Mouse (Mus musculus) forebrain, embryonic 15.5 days (tissue): ENCODE results near the gene Entpd7. TPM values are rescaled to one million over a fixed set of nuclear protein-coding genes. Genes with fewer than 3 reads are reported as not detected.

Experiments
- ATAC-seq: fragments of 200-750 bp; cut with Nextera tagmentation; replicated peaks from 2 replicates; pipeline ENCODE4 v1.8.0; 2017; ENCODE audit warnings: mild to moderate bottlenecking, moderate TSS enrichment, moderate library complexity
- H3K27ac ChIP-seq: fragments of 300-500 bp; sonication (generic); replicated peaks from 2 replicates; pipeline ENCODE4 v1.5.1; 2015; ENCODE audit warnings: mild to moderate bottlenecking, inconsistent platforms
- H3K27me3 ChIP-seq: fragments of 300-500 bp; sonication (generic); 2 replicates; pipeline ENCODE4 v1.6.1; 2015; ENCODE audit warnings: inconsistent platforms
- H3K36me3 ChIP-seq: fragments of 300-500 bp; sonication (generic); 2 replicates; pipeline ENCODE4 v1.6.1; 2015; ENCODE audit warnings: mild to moderate bottlenecking, inconsistent platforms
- H3K4me1 ChIP-seq: fragments of 300-500 bp; sonication (generic); 2 replicates; pipeline ENCODE4 v1.6.1; 2015; ENCODE audit warnings: inconsistent platforms
- H3K4me2 ChIP-seq: fragments of 300-500 bp; sonication (generic); replicated peaks from 2 replicates; pipeline ENCODE4 v1.6.1; 2015; ENCODE audit warnings: mild to moderate bottlenecking, inconsistent platforms
- H3K4me3 ChIP-seq: fragments of 300-500 bp; sonication (generic); 2 replicates; pipeline ENCODE4 v1.5.1; 2015; ENCODE audit warnings: mild to moderate bottlenecking, inconsistent platforms
- H3K9ac ChIP-seq: fragments of 300-500 bp; sonication (generic); replicated peaks from 2 replicates; pipeline ENCODE4 v1.6.1; 2015; ENCODE audit warnings: mild to moderate bottlenecking, inconsistent platforms
- H3K9me3 ChIP-seq: fragments of 300-500 bp; sonication (generic); 2 replicates; pipeline ENCODE4 v1.6.1; 2016; ENCODE audit warnings: inconsistent platforms
- WGBS: fragments of 180-500 bp; shearing (Covaris S2); methylation state at CpG from one replicate; pipeline ENCODE4 v1.1.7; 2015; ENCODE audit warnings: mixed read lengths; 5-methylcytosine and 5-hydroxymethylcytosine counted together
- polyA plus RNA-seq: library from polyadenylated mRNA; unstranded; fragments of >200 nt; fragmentation: Nextera tagmentation; extraction: Ambion mirVana; gene quantifications from 2 replicates; pipeline ENCODE4 v1.2.1, GENCODE M21; 2015

The Entpd7 gene
- polyA plus RNA-seq, 1 experiment from 2014 or later, result 8.2 TPM

GRCm38 (mm10) chr19:43708206-43708605 is 18.7 kb downstream of the Entpd7 start:
- Histone ChIP-seq H3K4me2 (no peak overlapping the region), H3K9ac (no peak overlapping the region), H3K4me1 (no peaks in the 10 kb centered on the region), H3K4me3 (no peak overlapping the region), H3K27ac (no peak overlapping the region), H3K36me3 (peaks cover 53% of the 10 kb centered on the region), H3K9me3 (no peaks in the 10 kb centered on the region), H3K27me3 (no peaks in the 10 kb centered on the region)
- WGBS, result 87% methylated on average over 7 of the region's 7 CpGs
- ATAC-seq, result no peak

GRCm38 (mm10) chr19:43709317-43709716 is 19.8 kb downstream of the Entpd7 start:
- Histone ChIP-seq H3K4me1 (no peaks in the 10 kb centered on the region), H3K9ac (no peak overlapping the region), H3K27ac (no peak overlapping the region), H3K36me3 (peaks cover 46% of the 10 kb centered on the region), H3K9me3 (no peaks in the 10 kb centered on the region), H3K27me3 (no peaks in the 10 kb centered on the region), H3K4me3 (no peak overlapping the region), H3K4me2 (no peak overlapping the region)
- no peak for ATAC-seq
- WGBS, result 76% methylated on average over 8 of the region's 8 CpGs

DNA sequence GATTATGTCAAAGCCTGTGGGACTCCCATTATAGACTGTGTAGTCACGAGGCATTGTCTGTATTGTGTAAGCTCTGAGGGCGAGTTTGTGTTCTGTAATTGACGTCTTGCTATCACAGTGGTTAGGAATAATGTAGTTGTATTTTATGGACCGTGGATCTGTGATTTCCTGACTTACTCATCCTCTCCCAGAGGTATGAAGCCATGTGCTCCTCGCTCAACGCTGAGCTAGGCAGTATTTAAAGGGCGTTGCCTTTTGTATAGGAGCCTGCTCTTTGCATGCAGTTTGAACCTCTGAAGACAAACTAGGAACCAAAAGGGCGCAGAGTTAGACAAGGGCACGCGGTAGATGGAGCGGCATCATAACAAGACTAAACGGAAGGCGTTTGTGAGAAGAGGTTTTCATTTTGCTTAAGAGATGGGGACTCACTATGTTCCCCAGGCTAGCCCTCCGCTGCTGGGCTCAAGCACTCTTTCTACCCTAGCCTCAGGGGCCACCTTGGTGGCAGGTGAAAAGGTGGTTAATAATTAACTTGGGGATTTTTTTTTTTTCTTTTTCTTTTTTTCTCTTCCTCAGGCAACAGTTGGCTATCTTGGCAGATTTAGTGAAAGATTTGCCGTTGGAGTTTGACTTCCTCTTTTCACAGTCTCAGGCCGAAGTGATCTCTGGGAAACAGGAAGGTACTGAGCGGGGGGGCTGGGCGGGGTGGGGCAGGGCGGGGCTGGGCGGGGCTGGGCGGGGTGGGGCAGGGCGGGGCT is 21.9 kb downstream of the Entpd7 start:
- 62% methylated on average over 22 of the region's 22 CpGs for WGBS

DNA sequence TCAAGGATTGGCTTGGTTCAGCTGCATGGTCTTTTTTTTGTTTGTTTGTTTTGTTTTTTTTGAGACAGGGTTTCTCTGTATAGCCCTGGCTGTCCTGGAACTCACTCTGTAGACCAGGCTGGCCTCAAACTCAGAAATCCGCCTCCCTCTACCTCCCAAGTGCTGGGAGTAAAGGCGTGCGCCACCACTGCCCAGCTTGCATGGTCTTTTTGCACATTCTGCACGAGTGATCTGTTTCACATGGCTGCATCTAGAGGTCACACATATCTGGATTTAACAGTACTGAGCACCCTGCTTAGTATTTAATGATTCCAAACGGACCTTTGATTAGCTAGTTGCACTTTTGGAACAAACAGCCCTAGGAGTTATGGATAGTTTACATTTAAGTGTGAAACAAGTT is 22.5 kb downstream of the Entpd7 start:
- Histone ChIP-seq H3K4me3 (no peak overlapping the region), H3K9ac (no peak overlapping the region), H3K27me3 (no peaks in the 10 kb centered on the region), H3K9me3 (no peaks in the 10 kb centered on the region), H3K4me1 (no peaks in the 10 kb centered on the region), H3K4me2 (no peak overlapping the region), H3K36me3 (peaks cover 27% of the 10 kb centered on the region), H3K27ac (no peak overlapping the region)
- no peak for ATAC-seq
- WGBS, result 85% methylated on average over 5 of the region's 5 CpGs

More for the DNA sequence above, 21.9 kb downstream of the Entpd7 start:
- Histone ChIP-seq H3K9me3 (no peaks in the 10 kb centered on the region), H3K4me3 (no peak overlapping the region), H3K9ac (no peak overlapping the region), H3K4me2 (no peak overlapping the region), H3K27me3 (no peaks in the 10 kb centered on the region), H3K4me1 (no peaks in the 10 kb centered on the region), H3K36me3 (peaks cover 32% of the 10 kb centered on the region), H3K27ac (no peak overlapping the region)
- no peak for ATAC-seq

DNA sequence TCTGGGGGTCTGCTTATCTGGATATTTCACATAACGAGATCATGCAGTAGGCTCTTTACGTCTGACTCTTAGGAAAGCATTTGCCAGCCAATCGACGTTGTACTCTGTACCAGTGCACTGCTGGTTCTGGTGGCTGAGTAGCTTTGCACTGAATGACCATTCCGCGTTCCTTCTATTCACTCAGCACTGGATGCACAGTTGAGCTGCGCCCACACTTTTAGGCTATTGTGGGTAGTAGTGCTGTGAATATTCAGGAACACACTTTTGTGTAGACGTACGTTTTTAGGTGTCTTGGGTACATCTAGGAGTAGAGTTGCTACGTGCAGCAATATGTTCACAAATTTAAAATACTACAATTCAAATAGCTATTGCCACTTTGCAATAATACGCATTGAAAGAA is 30.6 kb downstream of the Entpd7 start:
- Histone ChIP-seq H3K27me3 (no peaks in the 10 kb centered on the region), H3K27ac (no peak overlapping the region), H3K4me2 (no peak overlapping the region), H3K9me3 (no peaks in the 10 kb centered on the region), H3K36me3 (peaks cover 31% of the 10 kb centered on the region), H3K4me3 (no peak overlapping the region), H3K4me1 (no peaks in the 10 kb centered on the region), H3K9ac (no peak overlapping the region)
- 94% methylated on average over 11 of the region's 11 CpGs for WGBS
- no peak for ATAC-seq

- H3K9ac ChIP-seq, result no peak overlapping the region
- 68% methylated on average over 8 of the region's 8 CpGs for WGBS
- H3K4me3 ChIP-seq, result no peak overlapping the region
- ATAC-seq, result no peak
- H3K27ac ChIP-seq, result no peak overlapping the region
- no peaks in the 10 kb centered on the region for H3K27me3 ChIP-seq
- H3K4me2 ChIP-seq, result no peak overlapping the region
- no peaks in the 10 kb centered on the region for H3K4me1 ChIP-seq
- H3K36me3 ChIP-seq, result peaks cover 40% of the 10 kb centered on the region
- H3K9me3 ChIP-seq, result no peaks in the 10 kb centered on the region
Observed at GRCm38 (mm10) chr19:43722891-43723290, 33.4 kb downstream of the Entpd7 start.

DNA sequence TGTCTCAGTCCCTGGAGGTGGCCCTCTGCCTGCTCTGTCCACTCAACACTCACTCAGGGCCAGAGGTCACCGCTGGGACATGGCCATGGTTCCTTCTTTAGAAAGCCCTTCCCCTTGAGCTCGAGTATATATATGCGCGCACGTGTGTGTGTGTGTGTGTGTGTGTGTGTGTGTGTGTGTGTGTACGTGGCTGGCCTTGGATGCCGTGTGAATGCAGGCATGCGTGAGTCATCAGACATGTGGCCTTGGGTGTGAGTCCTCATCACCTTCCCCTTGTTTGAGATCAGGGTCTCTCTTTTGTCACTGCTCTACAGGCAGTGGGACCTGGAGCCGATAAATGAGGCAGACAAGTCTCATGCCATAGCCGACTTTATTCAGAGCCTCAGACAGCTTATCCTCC is 34.0 kb downstream of the Entpd7 start:
- Histone ChIP-seq H3K27me3 (no peaks in the 10 kb centered on the region), H3K36me3 (peaks cover 39% of the 10 kb centered on the region), H3K4me3 (no peak overlapping the region), H3K4me1 (no peaks in the 10 kb centered on the region), H3K9ac (no peak overlapping the region), H3K9me3 (no peaks in the 10 kb centered on the region), H3K4me2 (no peak overlapping the region), H3K27ac (no peak overlapping the region)
- 92% methylated on average over 10 of the region's 10 CpGs for WGBS
- no peak for ATAC-seq

DNA sequence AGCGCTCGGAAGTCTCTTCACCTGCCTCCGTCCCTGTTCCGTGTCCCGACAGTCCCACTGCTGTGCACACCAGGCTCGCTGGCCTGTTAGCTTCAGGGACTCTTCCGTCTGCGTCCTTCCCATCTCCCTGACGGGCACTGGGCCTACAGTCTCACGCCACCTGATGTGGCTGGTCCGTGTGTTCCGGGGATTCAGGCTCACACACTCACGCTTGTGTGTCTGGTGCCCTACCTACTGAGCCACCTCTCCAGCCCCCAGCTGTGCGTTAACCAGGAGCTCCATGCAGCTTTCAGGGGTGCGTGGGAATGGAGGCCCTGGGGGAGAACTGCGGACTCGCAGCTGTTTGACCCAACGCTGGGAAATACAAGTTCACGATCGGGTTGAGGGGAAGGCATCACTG is 34.7 kb downstream of the Entpd7 start:
- H3K36me3 ChIP-seq, result peaks cover 36% of the 10 kb centered on the region
- no peak overlapping the region for H3K4me2 ChIP-seq
- H3K4me3 ChIP-seq, result no peak overlapping the region
- H3K9me3 ChIP-seq, result no peaks in the 10 kb centered on the region
- 94% methylated on average over 20 of the region's 20 CpGs for WGBS
- H3K27ac ChIP-seq, result no peak overlapping the region
- ATAC-seq, result no peak
- no peaks in the 10 kb centered on the region for H3K4me1 ChIP-seq
- H3K9ac ChIP-seq, result no peak overlapping the region
- no peaks in the 10 kb centered on the region for H3K27me3 ChIP-seq

- Histone ChIP-seq H3K4me2 (no peak overlapping the region), H3K9me3 (no peaks in the 10 kb centered on the region), H3K27ac (no peak overlapping the region), H3K9ac (no peak overlapping the region), H3K4me3 (no peak overlapping the region), H3K4me1 (no peaks in the 10 kb centered on the region), H3K36me3 (peaks cover 33% of the 10 kb centered on the region), H3K27me3 (no peaks in the 10 kb centered on the region)
- ATAC-seq, result no peak
- 90% methylated on average over 7 of the region's 7 CpGs for WGBS
Observed at GRCm38 (mm10) chr19:43724821-43725220, 35.3 kb downstream of the Entpd7 start.

DNA sequence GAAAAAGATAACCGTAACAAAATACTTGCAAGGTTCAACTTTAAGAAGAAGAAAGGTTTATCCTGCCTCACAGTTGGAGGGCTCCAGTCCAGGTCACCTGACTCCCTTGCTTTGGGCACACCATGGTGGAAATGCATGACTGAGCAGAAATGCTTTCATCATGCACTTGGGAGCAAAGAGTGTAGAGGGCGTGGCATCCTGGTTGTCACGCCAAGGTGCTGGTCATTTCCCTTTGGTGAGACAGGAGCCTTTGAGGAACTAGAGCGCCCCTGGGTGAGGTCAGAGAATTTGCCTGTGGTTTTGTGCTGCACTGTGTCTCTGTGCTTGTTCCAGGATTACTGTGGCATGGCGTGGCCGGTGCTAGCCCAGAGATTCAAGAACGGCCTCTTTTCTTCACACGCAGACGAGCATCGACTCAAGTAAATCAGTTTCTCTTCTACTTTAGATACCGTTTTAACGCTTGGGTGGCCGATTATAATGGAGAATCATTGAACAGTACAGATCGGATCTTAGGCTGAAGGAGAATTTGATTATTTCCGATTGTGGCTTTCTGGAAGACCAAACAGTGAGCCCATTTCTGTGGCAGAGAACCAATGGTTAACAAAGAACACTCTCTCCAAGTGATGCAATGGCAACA is 37.2 kb downstream of the Entpd7 start:
- H3K36me3 ChIP-seq, result peaks cover 29% of the 10 kb centered on the region
- no peaks in the 10 kb centered on the region for H3K9me3 ChIP-seq
- 56% methylated on average over 15 of the region's 15 CpGs for WGBS
- H3K9ac ChIP-seq, result no peak overlapping the region
- no peak for ATAC-seq
- H3K4me3 ChIP-seq, result no peak overlapping the region
- no peak overlapping the region for H3K27ac ChIP-seq
- H3K27me3 ChIP-seq, result no peaks in the 10 kb centered on the region
- no peaks in the 10 kb centered on the region for H3K4me1 ChIP-seq
- no peak overlapping the region for H3K4me2 ChIP-seq

GRCm38 (mm10) chr19:43729296-43730036 is 40.0 kb downstream of the Entpd7 start:
- no peak overlapping the region for H3K27ac ChIP-seq
- ATAC-seq, result no peak
- H3K27me3 ChIP-seq, result no peaks in the 10 kb centered on the region
- H3K36me3 ChIP-seq, result peaks cover 30% of the 10 kb centered on the region
- WGBS, result 40% methylated on average over 22 of the region's 22 CpGs
- peak overlapping the region; percentile 8; the same call in 1 of the 2 replicates for H3K4me3 ChIP-seq
- H3K4me1 ChIP-seq, result no peaks in the 10 kb centered on the region
- peak overlapping the region; percentile 17; the same call in 1 of the 2 replicates for H3K4me2 ChIP-seq
- no peaks in the 10 kb centered on the region for H3K9me3 ChIP-seq
- no peak overlapping the region for H3K9ac ChIP-seq

DNA sequence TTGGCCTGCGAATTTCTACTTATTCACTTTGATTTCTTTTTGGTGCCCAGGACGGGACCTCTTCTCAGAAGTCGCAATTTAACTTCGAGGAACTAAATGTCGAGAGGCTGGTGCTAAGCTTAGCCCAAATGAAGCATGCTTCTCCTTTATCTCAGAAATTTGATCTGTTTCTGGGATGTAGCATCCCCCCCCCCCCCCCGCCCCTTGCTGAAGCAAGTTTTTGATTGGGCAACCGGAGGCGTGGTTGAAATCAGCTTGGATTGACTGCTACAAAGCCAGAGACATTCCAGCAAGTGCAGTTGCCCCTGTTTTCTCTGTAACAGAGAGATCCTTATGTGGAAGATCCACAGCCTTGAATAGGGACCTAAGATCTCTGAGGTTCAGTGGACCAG is 40.6 kb downstream of the Entpd7 start:
- ATAC-seq, result no peak
- Histone ChIP-seq H3K27me3 (no peaks in the 10 kb centered on the region), H3K4me2 (peak overlapping the region; percentile 17; the same call in 1 of the 2 replicates), H3K9ac (no peak overlapping the region), H3K36me3 (peaks cover 34% of the 10 kb centered on the region), H3K4me1 (no peaks in the 10 kb centered on the region), H3K27ac (no peak overlapping the region), H3K9me3 (no peaks in the 10 kb centered on the region), H3K4me3 (no peak overlapping the region)
- 40% methylated on average over 8 of the region's 8 CpGs for WGBS
